Mouse (Mus musculus) limb, embryonic 11.5 days (tissue): Measurements from ENCODE around the gene Rras. TPM values are rescaled to one million over a fixed set of nuclear protein-coding genes. Genes with fewer than 3 reads are reported as not detected.

ENCODE experiments used
- ATAC-seq: fragments of 200-750 bp; cut with Nextera tagmentation; 2 replicates; pipeline ENCODE4 v1.8.0; 2017; ENCODE audit warnings: low read depth; ENCODE audit not compliant: insufficient number of reproducible peaks, low FRiP score, low TSS enrichment
- DNase-seq: peaks from one replicate; pipeline ENCODE4 v3.0.0-alpha.2; 2015; ENCODE audit warnings: low spot score
- H3K27ac ChIP-seq: fragments of 300-500 bp; sonication (generic); replicated peaks from 2 replicates; pipeline ENCODE4 v1.5.1; 2014; ENCODE audit warnings: low read depth, mild to moderate bottlenecking, low read length
- H3K27me3 ChIP-seq: fragments of 300-500 bp; sonication (generic); 2 replicates; pipeline ENCODE4 v1.6.1; 2014; ENCODE audit warnings: mild to moderate bottlenecking, low read length, mixed read lengths; ENCODE audit not compliant: control insufficient read depth, insufficient read depth
- H3K36me3 ChIP-seq: fragments of 300-500 bp; sonication (generic); 2 replicates; pipeline ENCODE4 v1.6.1; 2014; ENCODE audit warnings: mild to moderate bottlenecking, low read length, moderate library complexity, mixed read lengths; ENCODE audit not compliant: control insufficient read depth, insufficient read depth
- H3K4me1 ChIP-seq: fragments of 300-500 bp; sonication (generic); 2 replicates; pipeline ENCODE4 v1.6.1; 2014; ENCODE audit warnings: low read length, mixed read lengths; ENCODE audit not compliant: control insufficient read depth, insufficient read depth
- H3K4me2 ChIP-seq: fragments of 300-500 bp; sonication (generic); 2 replicates; pipeline ENCODE4 v1.6.1; 2014; ENCODE audit warnings: low read depth, mild to moderate bottlenecking, moderate library complexity; ENCODE audit not compliant: severe bottlenecking
- H3K4me3 ChIP-seq: fragments of 300-500 bp; sonication (generic); 2 replicates; pipeline ENCODE4 v1.5.1; 2014; ENCODE audit warnings: low read depth, low read length
- H3K9ac ChIP-seq: fragments of 300-500 bp; sonication (generic); 2 replicates; pipeline ENCODE4 v1.6.1; 2014; ENCODE audit warnings: mild to moderate bottlenecking, low read length
- H3K9me3 ChIP-seq: fragments of 300-500 bp; sonication (generic); 2 replicates; pipeline ENCODE4 v1.6.1; 2016; ENCODE audit warnings: low read length; ENCODE audit not compliant: control insufficient read depth
- whole genome bisulfite sequencing: fragments of 180-500 bp; shearing (Covaris S2); extraction: QIAGEN DNeasy Blood & Tissue Kit; methylation state at CpG from one replicate; pipeline ENCODE4 v1.1.7; 2014; 5-methylcytosine and 5-hydroxymethylcytosine counted together
- polyA plus RNA-seq: library from polyadenylated mRNA; unstranded; fragments of >200 nt; fragmentation: Nextera tagmentation; extraction: Ambion mirVana; gene quantifications from 2 replicates; pipeline ENCODE4 v1.2.1, GENCODE M21; 2014

Rras gene
- polyA plus RNA-seq, 1 experiment from 2014 or later: 20.8 TPM

- H3K27me3 ChIP-seq: no peaks in the 10 kb centered on the region
- peaks cover 9% of the 10 kb centered on the region for H3K4me1 ChIP-seq
- DNase-seq (no peak), ATAC-seq (no peak)
- 0 out of 2 replicates have a peak overlapping the region, but pooled peaks have one; percentile 21 for H3K27ac ChIP-seq
- H3K9me3 ChIP-seq: no peaks in the 10 kb centered on the region
- WGBS: 96% methylated on average over 38 of the region's 38 CpGs
- H3K4me3 ChIP-seq: no peak overlapping the region
- H3K4me2 ChIP-seq: no peak overlapping the region
- H3K36me3 ChIP-seq: peaks cover 59% of the 10 kb centered on the region
- no peak overlapping the region for H3K9ac ChIP-seq
Measured at GRCm38 (mm10) chr7:45048001-45048890, 30.5 kb downstream of the Rras start.

GRCm38 (mm10) chr7:45048923-45049657 is 31.3 kb downstream of the Rras start:
- Histone ChIP-seq H3K4me1 (peaks cover 12% of the 10 kb centered on the region), H3K9ac (no peak overlapping the region), H3K4me3 (no peak overlapping the region), H3K9me3 (no peaks in the 10 kb centered on the region), H3K4me2 (no peak overlapping the region), H3K27ac (0 out of 2 replicates have a peak overlapping the region, but pooled peaks have one; percentile 21), H3K36me3 (peaks cover 53% of the 10 kb centered on the region), H3K27me3 (no peaks in the 10 kb centered on the region)
- ATAC-seq (no peak), DNase-seq (no peak)
- 92% methylated on average over 23 of the region's 23 CpGs for WGBS

GRCm38 (mm10) chr7:45050945-45051600 is 33.3 kb downstream of the Rras start:
- under 1% methylated on average over 16 of the region's 16 CpGs for WGBS
- peaks cover 41% of the 10 kb centered on the region for H3K36me3 ChIP-seq
- peak overlapping the region; percentile 96 for H3K4me3 ChIP-seq
- DNase-seq: peak; percentile 85
- ATAC-seq: peak; percentile 27; the same call in 1 of the 2 replicates
- H3K9ac ChIP-seq: peak overlapping the region; percentile 95
- H3K4me2 ChIP-seq: peak overlapping the region; percentile 95
- H3K9me3 ChIP-seq: no peaks in the 10 kb centered on the region
- no peak overlapping the region for H3K27ac ChIP-seq
- peaks cover 12% of the 10 kb centered on the region for H3K4me1 ChIP-seq
- H3K27me3 ChIP-seq: no peaks in the 10 kb centered on the region

- peaks cover 12% of the 10 kb centered on the region for H3K4me1 ChIP-seq
- WGBS: under 1% methylated on average over 13 of the region's 13 CpGs
- peak; percentile 41 for DNase-seq
Measured at GRCm38 (mm10) chr7:45051601-45051974, 33.8 kb downstream of the Rras start.

GRCm38 (mm10) chr7:45052181-45052861 is 34.6 kb downstream of the Rras start:
- Histone ChIP-seq H3K4me1 (peaks cover 10% of the 10 kb centered on the region), H3K36me3 (peaks cover 29% of the 10 kb centered on the region), H3K9me3 (no peaks in the 10 kb centered on the region), H3K9ac (peak overlapping the region; percentile 95), H3K27me3 (no peaks in the 10 kb centered on the region), H3K27ac (peak overlapping the region; percentile 99), H3K4me2 (peak overlapping the region; percentile 95), H3K4me3 (peak overlapping the region; percentile 96)
- ATAC-seq: no peak
- DNase-seq: no peak
- WGBS: 0% methylated on average over 38 of the region's 38 CpGs

More at GRCm38 (mm10) chr7:45051601-45051974, 33.8 kb downstream of the Rras start:
- H3K4me2 ChIP-seq: peak overlapping the region; percentile 95
- H3K4me3 ChIP-seq: peak overlapping the region; percentile 96
- ATAC-seq: no peak
- H3K9ac ChIP-seq: peak overlapping the region; percentile 95
- H3K9me3 ChIP-seq: no peaks in the 10 kb centered on the region
- peak overlapping the region; percentile 99 for H3K27ac ChIP-seq
- H3K27me3 ChIP-seq: no peaks in the 10 kb centered on the region
- H3K36me3 ChIP-seq: peaks cover 36% of the 10 kb centered on the region

- 0% methylated on average over 6 of the region's 18 CpGs for WGBS
- no peaks in the 10 kb centered on the region for H3K9me3 ChIP-seq
- no peaks in the 10 kb centered on the region for H3K27me3 ChIP-seq
- peaks cover 10% of the 10 kb centered on the region for H3K4me1 ChIP-seq
- peak within 1 kb of the TSS; percentile 96 for H3K4me3 ChIP-seq
- H3K4me2 ChIP-seq: peak within 1 kb of the TSS; percentile 95
- peak within 1 kb of the TSS; percentile 95 for H3K9ac ChIP-seq
- ATAC-seq: no peak
- peaks cover 24% of the 10 kb centered on the region for H3K36me3 ChIP-seq
- H3K27ac ChIP-seq: peak within 1 kb of the TSS; percentile 99
- DNase-seq: no peak
Measured at GRCm38 (mm10) chr7:45052862-45053116, 35.0 kb downstream of the Rras start, which contains the start of gene Prr12. Gene Prr12 (minus strand): TSS chr7:45052881.

GRCm38 (mm10) chr7:45053117-45053930 is 35.6 kb downstream of the Rras start:
- Histone ChIP-seq H3K27ac (peak overlapping the region; percentile 99), H3K36me3 (peaks cover 19% of the 10 kb centered on the region), H3K9ac (peak overlapping the region; percentile 95), H3K4me3 (peak overlapping the region; percentile 96), H3K27me3 (no peaks in the 10 kb centered on the region), H3K9me3 (no peaks in the 10 kb centered on the region), H3K4me1 (peaks cover 10% of the 10 kb centered on the region), H3K4me2 (peak overlapping the region; percentile 95)
- ATAC-seq: peak; percentile 31
- WGBS: under 1% methylated on average over 25 of the region's 59 CpGs
- DNase-seq: peak; percentile 83
